Mouse (Mus musculus): ENCODE data around the gene Agbl5. TPM values are rescaled to one million over a fixed set of nuclear protein-coding genes. Genes with fewer than 3 reads are reported as not detected.

Gene Agbl5
- polyA plus RNA-seq, 1 experiment: 3.1 TPM

DNA sequence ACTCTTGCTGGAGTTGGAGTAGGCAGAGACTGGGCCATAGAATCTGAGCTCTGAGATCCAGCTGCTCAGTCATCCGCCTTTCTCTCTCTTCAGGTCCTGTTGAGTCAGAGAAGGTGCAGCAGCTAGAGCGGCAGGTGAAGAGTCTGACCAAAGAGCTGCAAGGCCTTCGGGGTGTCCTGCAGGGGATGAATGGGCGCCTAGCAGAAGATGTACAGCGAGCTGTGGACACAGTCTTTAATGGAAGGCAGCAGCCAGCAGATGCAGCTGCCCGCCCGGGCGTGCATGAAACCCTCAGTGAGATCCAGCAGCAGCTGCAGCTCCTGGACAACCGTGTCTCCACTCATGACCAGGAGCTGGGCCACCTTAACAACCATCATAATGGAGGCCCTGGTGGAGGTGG, 28.3 kb downstream of the Agbl5 start:
- TF ChIP-seq MYOD1 (IDR thresholded peaks at IDR 0.05; ENCODE audit: control insufficient read depth in 1 of 3, insufficient read length in 2 of 3, low read depth in 2 of 3) (peak in 1 of 3 experiments; percentile 2), POLR2AphosphoS2 (IDR thresholded peaks at IDR 0.05; ENCODE audit: insufficient read length, low read depth) (no peak)
- H3ac ChIP-seq (ENCODE audit: control insufficient read depth, insufficient read length): no peak overlapping the region
- H3K79me2 ChIP-seq (ENCODE audit: control insufficient read depth, insufficient read depth): no peaks in the 10 kb centered on the region
- H3K36me3 ChIP-seq (ENCODE audit: control insufficient read depth, insufficient read depth): no peaks in the 10 kb centered on the region
- H3K27me3 ChIP-seq (ENCODE audit: control insufficient read depth, insufficient read depth, insufficient read length): no peaks in the 10 kb centered on the region
- H3K4me2 ChIP-seq (ENCODE audit: low read depth): no peak overlapping the region
- H3K4me3 ChIP-seq: no peak overlapping the region

GRCm38 (mm10) chr5:30917348-30917747, 28.9 kb downstream of the Agbl5 start:
- Histone ChIP-seq H3ac (ENCODE audit: control insufficient read depth, insufficient read length) (no peak overlapping the region), H3K4me3 (no peak overlapping the region), H3K27me3 (ENCODE audit: control insufficient read depth, insufficient read depth, insufficient read length) (no peaks in the 10 kb centered on the region), H3K4me2 (ENCODE audit: low read depth) (no peak overlapping the region), H3K79me2 (ENCODE audit: control insufficient read depth, insufficient read depth) (no peaks in the 10 kb centered on the region), H3K36me3 (ENCODE audit: control insufficient read depth, insufficient read depth) (no peaks in the 10 kb centered on the region)
- TF ChIP-seq MAX (IDR thresholded peaks at IDR 0.05; ENCODE audit: low read depth): no peak
- TF ChIP-seq TCF12 (IDR thresholded peaks at IDR 0.05; ENCODE audit: insufficient read depth, poor library complexity, severe bottlenecking): no peak
- no peak for TF ChIP-seq MYOD1 (IDR thresholded peaks at IDR 0.05; ENCODE audit: control insufficient read depth in 1 of 3, insufficient read length in 2 of 3, low read depth in 2 of 3)
- no peak for TF ChIP-seq USF1 (IDR thresholded peaks at IDR 0.05; ENCODE audit: low read depth)
- no peak for TF ChIP-seq REST (IDR thresholded peaks at IDR 0.05; ENCODE audit: insufficient read depth, insufficient read length)
- no peak for TF ChIP-seq POLR2AphosphoS2 (IDR thresholded peaks at IDR 0.05; ENCODE audit: insufficient read length, low read depth)
- no peak for TF ChIP-seq TCF3 (IDR thresholded peaks at IDR 0.05; ENCODE audit: insufficient read length, low read depth)

- Histone ChIP-seq H3K79me2 (ENCODE audit: control insufficient read depth, insufficient read depth) (no peaks in the 10 kb centered on the region), H3K36me3 (ENCODE audit: control insufficient read depth, insufficient read depth) (no peaks in the 10 kb centered on the region), H3ac (ENCODE audit: control insufficient read depth, insufficient read length) (no peak overlapping the region), H3K4me3 (no peak overlapping the region), H3K4me2 (ENCODE audit: low read depth) (no peak overlapping the region), H3K27me3 (ENCODE audit: control insufficient read depth, insufficient read depth, insufficient read length) (no peaks in the 10 kb centered on the region)
- no peak for TF ChIP-seq SRF (IDR thresholded peaks at IDR 0.05; ENCODE audit: control insufficient read depth, insufficient read length, low read depth)
Observed at GRCm38 (mm10) chr5:30917891-30918670, 29.6 kb downstream of the Agbl5 start.

DNA sequence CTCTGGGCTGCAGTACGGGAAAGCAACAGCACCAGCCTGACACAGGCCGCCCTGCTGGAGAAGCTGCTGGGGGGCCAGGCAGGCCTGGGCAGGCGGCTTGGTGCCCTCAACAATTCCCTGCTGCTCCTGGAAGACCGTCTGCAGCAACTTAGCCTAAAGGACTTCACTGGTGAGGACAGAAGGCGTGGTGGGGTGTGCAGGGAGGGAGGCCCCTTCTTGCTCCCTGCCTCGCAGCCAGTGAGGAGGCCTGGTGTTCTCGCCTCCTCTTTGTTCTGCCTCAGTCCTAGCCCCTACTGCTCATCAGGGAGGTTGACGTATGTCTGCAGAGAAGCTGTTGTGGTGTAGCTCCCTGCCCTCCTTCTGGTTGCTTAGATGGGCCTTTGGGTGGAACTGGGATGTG, 30.2 kb downstream of the Agbl5 start:
- no peaks in the 10 kb centered on the region for H3K27me3 ChIP-seq (ENCODE audit: control insufficient read depth, insufficient read depth, insufficient read length)
- H3K4me2 ChIP-seq (ENCODE audit: low read depth): no peak overlapping the region
- no peaks in the 10 kb centered on the region for H3K79me2 ChIP-seq (ENCODE audit: control insufficient read depth, insufficient read depth)
- no peak overlapping the region for H3K4me3 ChIP-seq
- TF ChIP-seq TCF12 (IDR thresholded peaks at IDR 0.05; ENCODE audit: insufficient read depth, poor library complexity, severe bottlenecking) (no peak), POLR2A (IDR thresholded peaks at IDR 0.05; ENCODE audit: insufficient read length, low read depth) (no peak), MYOG (IDR thresholded peaks at IDR 0.05; ENCODE audit: control insufficient read depth in 1 of 3, insufficient read depth in 1 of 3, insufficient read length in 2 of 3, low read depth in 2 of 3) (no peak), REST (IDR thresholded peaks at IDR 0.05; ENCODE audit: insufficient read depth, insufficient read length) (no peak)
- no peak overlapping the region for H3ac ChIP-seq (ENCODE audit: control insufficient read depth, insufficient read length)
- H3K36me3 ChIP-seq (ENCODE audit: control insufficient read depth, insufficient read depth): no peaks in the 10 kb centered on the region

DNA sequence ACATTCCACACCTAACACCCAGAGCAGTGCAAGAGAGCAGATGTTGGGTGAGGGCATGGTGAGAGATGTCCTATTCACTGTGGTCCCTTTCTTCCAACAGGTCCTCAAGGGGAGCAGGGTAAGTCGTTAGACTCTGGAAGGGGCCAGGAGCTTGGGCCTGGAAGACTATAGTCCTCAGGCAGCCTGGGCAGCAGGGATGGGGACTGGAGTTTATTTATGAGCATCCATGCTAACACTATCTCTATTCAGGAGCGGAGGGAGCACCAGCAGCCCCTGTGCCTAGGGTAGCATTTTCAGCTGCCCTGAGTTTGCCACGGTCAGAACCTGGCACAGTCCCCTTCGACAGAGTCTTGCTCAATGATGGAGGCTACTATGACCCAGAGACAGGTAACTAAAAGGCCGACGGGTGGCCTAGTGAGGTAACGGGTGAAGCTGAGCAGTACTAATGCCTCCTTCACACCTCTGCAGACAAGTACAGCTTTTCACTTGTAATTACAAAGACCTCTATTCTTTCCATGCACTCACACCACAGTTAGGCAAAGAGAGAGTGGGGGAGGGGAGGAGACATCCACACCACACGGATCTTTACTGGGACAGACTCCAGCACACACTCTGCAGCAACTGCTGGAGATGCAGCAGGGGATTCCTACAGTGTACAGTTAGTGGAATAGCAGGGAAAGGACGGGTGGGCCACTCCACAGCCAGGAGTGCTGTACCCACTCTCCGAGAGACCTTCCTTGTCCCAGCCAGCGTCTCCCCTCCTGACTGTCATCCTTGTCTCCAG, 31.5 kb downstream of the Agbl5 start:
- no peak for TF ChIP-seq POLR2AphosphoS2 (IDR thresholded peaks at IDR 0.05; ENCODE audit: insufficient read length, low read depth)
- TF ChIP-seq TCF12 (IDR thresholded peaks at IDR 0.05; ENCODE audit: insufficient read depth, poor library complexity, severe bottlenecking): no peak
- no peak for TF ChIP-seq MYOG (IDR thresholded peaks at IDR 0.05; ENCODE audit: control insufficient read depth in 1 of 3, insufficient read depth in 1 of 3, insufficient read length in 2 of 3, low read depth in 2 of 3)
- TF ChIP-seq MYOD1 (IDR thresholded peaks at IDR 0.05; ENCODE audit: control insufficient read depth in 1 of 3, insufficient read length in 2 of 3, low read depth in 2 of 3): no peak
- TF ChIP-seq SRF (IDR thresholded peaks at IDR 0.05; ENCODE audit: control insufficient read depth, insufficient read length, low read depth): no peak
- TF ChIP-seq E2F4 (IDR thresholded peaks at IDR 0.05; ENCODE audit: insufficient read depth): no peak
- TF ChIP-seq MAX (IDR thresholded peaks at IDR 0.05; ENCODE audit: low read depth): no peak
- TF ChIP-seq CEBPB (IDR thresholded peaks at IDR 0.05; ENCODE audit: insufficient read depth, poor library complexity, severe bottlenecking): no peak
- TF ChIP-seq REST (IDR thresholded peaks at IDR 0.05; ENCODE audit: insufficient read depth, insufficient read length): no peak
- no peak for TF ChIP-seq POLR2A (IDR thresholded peaks at IDR 0.05; ENCODE audit: insufficient read length, low read depth)
- no peak for TF ChIP-seq USF1 (IDR thresholded peaks at IDR 0.05; ENCODE audit: low read depth)
- TF ChIP-seq TCF3 (IDR thresholded peaks at IDR 0.05; ENCODE audit: insufficient read length, low read depth): no peak
- H3K36me3 ChIP-seq (ENCODE audit: control insufficient read depth, insufficient read depth): no peaks in the 10 kb centered on the region
- no peak overlapping the region for H3K4me3 ChIP-seq
- no peak overlapping the region for H3ac ChIP-seq (ENCODE audit: control insufficient read depth, insufficient read length)
- no peaks in the 10 kb centered on the region for H3K27me3 ChIP-seq (ENCODE audit: control insufficient read depth, insufficient read depth, insufficient read length)
- H3K4me2 ChIP-seq (ENCODE audit: low read depth): no peak overlapping the region
- H3K79me2 ChIP-seq (ENCODE audit: control insufficient read depth, insufficient read depth): no peaks in the 10 kb centered on the region
